Mouse (Mus musculus) kidney, postnatal 0 days (tissue): Measurements from ENCODE around the gene B3galnt1. TPM values are rescaled to one million over a fixed set of nuclear protein-coding genes. Genes with fewer than 3 reads are reported as not detected.

ENCODE experiments used
- ATAC-seq: fragments of 200-750 bp; cut with Nextera tagmentation; replicated peaks from 2 replicates; pipeline ENCODE4 v1.8.0; 2017; ENCODE audit warnings: low read depth, moderate number of reproducible peaks, moderate TSS enrichment, moderate library complexity; ENCODE audit not compliant: low FRiP score
- DNase-seq: peaks from one replicate; pipeline ENCODE4 v3.0.0-alpha.2; 2016; ENCODE audit warnings: low spot score
- H3K27ac ChIP-seq: fragments of 300-500 bp; sonication (generic); 2 replicates; pipeline ENCODE4 v1.5.1; 2014; ENCODE audit warnings: mild to moderate bottlenecking
- H3K27me3 ChIP-seq: fragments of 300-500 bp; sonication (generic); 2 replicates; pipeline ENCODE4 v1.6.1; 2014; ENCODE audit warnings: low read length, mixed read lengths; ENCODE audit not compliant: insufficient read depth
- H3K36me3 ChIP-seq: fragments of 300-500 bp; sonication (generic); 2 replicates; pipeline ENCODE4 v1.6.1; 2014; ENCODE audit warnings: low read length, mixed read lengths; ENCODE audit not compliant: insufficient read depth
- H3K4me1 ChIP-seq: fragments of 300-500 bp; sonication (generic); replicated peaks from 2 replicates; pipeline ENCODE4 v1.6.1; 2014; ENCODE audit warnings: antibody characterized with exemption, low read length, mixed read lengths; ENCODE audit not compliant: insufficient read depth
- H3K4me2 ChIP-seq: fragments of 300-500 bp; sonication (generic); 2 replicates; pipeline ENCODE4 v1.6.1; 2014; ENCODE audit warnings: mild to moderate bottlenecking, low read length, moderate library complexity, mixed read lengths
- H3K4me3 ChIP-seq: fragments of 300-500 bp; sonication (generic); replicated peaks from 2 replicates; pipeline ENCODE4 v1.5.1; 2014; ENCODE audit warnings: low read depth, low read length
- H3K9ac ChIP-seq: fragments of 300-500 bp; sonication (generic); 2 replicates; pipeline ENCODE4 v1.6.1; 2014; ENCODE audit warnings: low read depth, low read length
- H3K9me3 ChIP-seq: fragments of 300-500 bp; sonication (generic); replicated peaks from 2 replicates; pipeline ENCODE4 v1.6.1; 2016; ENCODE audit warnings: low read length, inconsistent platforms, mixed read lengths
- CTCF ChIP-seq: IDR thresholded peaks from 2 replicates; pipeline ENCODE4 v1.5.1; 2016; ENCODE audit warnings: antibody characterized with exemption, low read depth, mild to moderate bottlenecking, moderate library complexity
- WGBS: fragments of 180-500 bp; shearing (Covaris S2); extraction: QIAGEN DNeasy Blood & Tissue Kit; methylation state at CpG from one replicate; pipeline ENCODE4 v1.1.7; 2014; 5-methylcytosine and 5-hydroxymethylcytosine counted together
- polyA plus RNA-seq: library from polyadenylated mRNA; unstranded; fragments of >200 nt; fragmentation: Nextera tagmentation; extraction: Ambion mirVana; gene quantifications from 2 replicates; pipeline ENCODE4 v1.2.1, GENCODE M21; 2015

The B3galnt1 gene
- polyA plus RNA-seq, 1 experiment from 2014 or later = 31.4 TPM

DNA sequence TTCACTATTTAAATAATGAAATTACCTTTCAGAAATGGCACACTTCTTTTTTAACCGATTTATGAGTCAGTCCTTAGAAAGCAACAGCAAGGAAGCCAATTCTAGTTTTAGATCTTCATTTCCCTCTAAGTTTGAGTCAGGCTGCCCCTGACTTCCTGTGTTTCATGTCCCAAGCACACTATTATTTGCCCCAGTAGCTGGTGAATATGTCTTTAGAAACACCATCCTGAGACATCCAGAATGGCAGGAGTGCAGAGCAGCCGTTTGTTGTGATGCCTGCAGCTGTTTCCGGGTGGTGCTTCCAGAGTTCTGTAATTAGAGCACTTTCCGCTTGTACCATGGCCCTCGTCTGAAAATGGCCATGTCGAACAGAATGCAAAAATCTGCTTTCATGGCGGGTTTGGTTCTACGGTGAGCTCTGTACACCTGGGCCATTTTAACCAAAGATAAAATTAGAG, 73.7 kb downstream of the B3galnt1 start:
- DNase-seq (no peak), ATAC-seq (no peak)
- no peaks in the 10 kb centered on the region for H3K9me3 ChIP-seq
- no peaks in the 10 kb centered on the region for H3K27me3 ChIP-seq
- H3K4me3 ChIP-seq = no peak overlapping the region
- 54% methylated on average over 8 of the region's 8 CpGs for WGBS
- no peak overlapping the region for H3K9ac ChIP-seq
- TF ChIP-seq CTCF = no peak
- no peaks in the 10 kb centered on the region for H3K36me3 ChIP-seq
- no peak overlapping the region for H3K4me2 ChIP-seq
- no peaks in the 10 kb centered on the region for H3K4me1 ChIP-seq
- H3K27ac ChIP-seq = no peak overlapping the region

DNA sequence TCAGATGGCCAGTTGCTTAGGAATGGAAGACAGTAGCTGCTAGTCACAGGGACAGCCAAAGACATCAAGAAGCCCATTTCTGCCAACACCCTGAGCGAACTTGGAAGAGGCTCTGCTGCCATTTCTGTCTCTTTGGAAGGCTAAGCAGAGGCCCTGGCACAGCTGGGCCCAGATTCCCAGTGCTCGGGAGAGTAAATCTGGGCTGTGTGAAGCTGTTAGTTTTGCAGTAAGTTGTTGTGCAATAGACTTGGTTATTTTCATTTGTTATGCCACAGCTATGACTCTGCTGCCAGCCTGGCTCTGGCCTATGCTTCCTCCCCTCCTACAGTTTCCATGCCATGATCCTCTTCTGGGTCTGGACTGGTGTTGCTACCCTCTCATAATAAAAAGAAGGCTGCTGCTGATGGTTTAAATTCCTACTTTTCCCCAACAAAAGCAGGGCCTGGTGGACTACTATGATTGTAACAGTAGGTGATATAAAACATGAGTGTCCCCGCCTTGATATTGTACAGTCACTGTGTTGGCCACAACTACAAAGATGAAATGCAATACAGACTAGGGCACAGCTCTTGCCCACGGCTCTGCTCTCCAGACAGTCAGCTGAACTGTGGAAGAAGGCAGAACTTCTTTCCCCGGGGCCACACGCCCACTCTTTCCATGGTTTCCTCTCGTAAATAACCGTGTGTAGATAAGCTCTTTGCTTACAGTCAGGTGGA, 74.2 kb downstream of the B3galnt1 start:
- DNase-seq = no peak
- Histone ChIP-seq H3K9ac (no peak overlapping the region), H3K36me3 (no peaks in the 10 kb centered on the region), H3K4me3 (no peak overlapping the region), H3K27ac (no peak overlapping the region), H3K4me1 (no peaks in the 10 kb centered on the region), H3K9me3 (no peaks in the 10 kb centered on the region), H3K27me3 (no peaks in the 10 kb centered on the region), H3K4me2 (no peak overlapping the region)
- WGBS = 63% methylated on average over 8 of the region's 8 CpGs
- no peak for ATAC-seq
- TF ChIP-seq CTCF = no peak

Other genes starting within 250 kb of the B3galnt1 start
- 130 and 135 TPM in 2 replicates for gene Nmd3, start 123.0 kb upstream of the B3galnt1 start, polyA plus RNA-seq